ENCODE assay signal across 9 mouse cellular contexts in the genomic region with DNA sequence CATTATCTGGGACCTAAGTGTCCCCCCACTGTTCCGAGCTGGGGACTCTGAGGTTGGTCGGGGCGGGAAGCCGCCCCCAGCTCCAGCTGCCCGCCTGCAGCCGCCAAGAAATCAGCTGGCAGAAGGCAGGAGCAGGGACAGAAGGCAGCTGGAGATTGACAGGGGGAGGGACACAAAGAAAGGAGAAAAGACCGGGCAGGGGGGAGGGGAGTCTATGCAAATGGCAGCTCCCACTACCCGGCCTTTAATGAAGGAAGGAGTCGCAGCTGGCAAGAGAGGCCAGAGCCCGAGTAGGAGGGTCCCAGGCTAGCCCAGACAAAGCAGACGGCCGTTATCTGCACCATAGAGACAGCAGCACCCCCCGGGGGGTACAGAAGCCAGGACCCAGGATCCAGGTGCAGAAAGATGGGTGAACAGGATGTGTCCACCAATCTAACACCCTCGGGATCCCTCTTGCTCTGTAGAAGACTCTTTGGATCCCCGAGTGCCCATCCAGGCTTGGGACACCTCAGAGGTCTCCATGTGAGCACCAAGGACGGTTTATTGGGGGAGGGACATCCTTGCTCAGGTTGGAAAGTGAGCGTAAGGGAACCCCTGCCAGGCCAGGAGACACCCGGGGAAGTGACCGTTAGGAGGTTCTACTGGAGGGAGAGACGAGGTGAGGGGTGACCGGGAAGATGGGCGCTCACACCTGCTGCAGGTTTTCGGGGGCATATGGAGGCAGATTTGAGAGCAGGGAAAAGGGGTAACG. TPM values are rescaled to one million over a fixed set of nuclear protein-coding genes. Genes with fewer than 3 reads are reported as not detected.
DNase-seq lines count a peak whose midpoint lies in the region; ATAC-seq and TF ChIP-seq lines count a peak whose summit lies in the region.
"Had no signal": no experiment of that assay in that cellular context is flagged by ENCODE, and none has a peak within 500 bp of the region (broad histone marks: within the 10 kb centered on the region; RNA-seq: fewer than 3 reads in every experiment).

No protein-coding gene starts in this region.

- no peak for ATAC-seq in embryonic facial prominence, embryonic 15.5 days (ENCODE audit: insufficient number of reproducible peaks, low FRiP score, low TSS enrichment, low read depth)
- ATAC-seq in hindbrain, postnatal 0 days, result peak; percentile 18
- ATAC-seq in lung, embryonic 15.5 days (ENCODE audit: borderline replicate concordance, extremely low read depth, low FRiP score, low TSS enrichment), result peak; percentile 12; the same call in 1 of the 2 replicates

- peaks cover 36% of the 10 kb centered on the region for H3K27me3 ChIP-seq in embryonic facial prominence, embryonic 15.5 days
- H3K27me3 ChIP-seq in hindbrain, postnatal 0 days (ENCODE audit: insufficient read depth, low read length), result no peaks in the 10 kb centered on the region
- peaks cover 48% of the 10 kb centered on the region for H3K27me3 ChIP-seq in lung, embryonic 15.5 days

- peak overlapping the region; percentile 76 for H3K9ac ChIP-seq in embryonic facial prominence, embryonic 15.5 days
- peak overlapping the region; percentile 99 for H3K9ac ChIP-seq in hindbrain, postnatal 0 days (replicated peaks; ENCODE audit: low read length)
- peak overlapping the region; percentile 67 for H3K9ac ChIP-seq in lung, embryonic 15.5 days

- no peak overlapping the region for H3K27ac ChIP-seq in embryonic facial prominence, embryonic 15.5 days (replicated peaks)
- H3K27ac ChIP-seq in hindbrain, postnatal 0 days, result peak overlapping the region; percentile 98
- peak overlapping the region; percentile 60; the same call in 1 of the 2 replicates for H3K27ac ChIP-seq in lung, embryonic 15.5 days

- WGBS in embryonic facial prominence, embryonic 15.5 days, result 1% methylated on average over 24 of the region's 24 CpGs
- under 1% methylated on average over 24 of the region's 24 CpGs for WGBS in hindbrain, postnatal 0 days
- under 1% methylated on average over 24 of the region's 24 CpGs for WGBS in lung, embryonic 15.5 days

- H3K4me1 ChIP-seq in embryonic facial prominence, embryonic 15.5 days, result peaks cover 77% of the 10 kb centered on the region
- peaks cover 20% of the 10 kb centered on the region for H3K4me1 ChIP-seq in hindbrain, postnatal 0 days (ENCODE audit: insufficient read depth, low read length)
- peaks cover 72% of the 10 kb centered on the region for H3K4me1 ChIP-seq in lung, embryonic 15.5 days

- H3K9me3 ChIP-seq in embryonic facial prominence, embryonic 15.5 days (replicated peaks), result no peaks in the 10 kb centered on the region
- no peaks in the 10 kb centered on the region for H3K9me3 ChIP-seq in hindbrain, postnatal 0 days (ENCODE audit: low read length)
- H3K9me3 ChIP-seq in lung, embryonic 15.5 days, result no peaks in the 10 kb centered on the region; the same call in 1 of the 2 replicates

- H3K36me3 ChIP-seq in embryonic facial prominence, embryonic 15.5 days, result no peaks in the 10 kb centered on the region
- no peaks in the 10 kb centered on the region for H3K36me3 ChIP-seq in hindbrain, postnatal 0 days (ENCODE audit: insufficient read depth, low read length)
- H3K36me3 ChIP-seq in lung, embryonic 15.5 days, result no peaks in the 10 kb centered on the region

- TF ChIP-seq CTCF in hindbrain, postnatal 0 days (IDR thresholded peaks at IDR 0.05; ENCODE audit: low read depth), result no peak

- peak overlapping the region; percentile 99 for H3K4me2 ChIP-seq in embryonic facial prominence, embryonic 15.5 days (replicated peaks)
- peak overlapping the region; percentile 98 for H3K4me2 ChIP-seq in hindbrain, postnatal 0 days (ENCODE audit: low read depth, low read length)
- peak overlapping the region; percentile 99 for H3K4me2 ChIP-seq in lung, embryonic 15.5 days

- peak overlapping the region; percentile 80 for H3K4me3 ChIP-seq in embryonic facial prominence, embryonic 15.5 days (replicated peaks)
- peak overlapping the region; percentile 95 for H3K4me3 ChIP-seq in hindbrain, postnatal 0 days (ENCODE audit: low read length)
- peak overlapping the region; percentile 59 for H3K4me3 ChIP-seq in lung, embryonic 15.5 days

- peak; percentile 44 for DNase-seq in adrenal gland, adult 8-10 months
- DNase-seq in adrenal gland, adult 18-20 months (ENCODE audit: low spot score in 2 of 2), result no peak
- DNase-seq in CD4-positive helper T cell, adult 2 months (ENCODE audit: low read depth, low spot score), result peak; percentile 29
- DNase-seq in hindbrain, postnatal 0 days (ENCODE audit: low spot score), result peak; percentile 88
- DNase-seq in right cerebral cortex, adult 2 months (ENCODE audit: low spot score in 2 of 2), result peak; percentile 68 to 73
- DNase-seq in MN1 (ENCODE audit: low spot score), result no peak

RNA-seq across cellular contexts. Expression of gene Ptprs, which starts 1.3 kb away (rescaled TPM):
- total RNA-seq in adrenal gland, adult 8-10 months (2022), result 100 to 1,000 TPM; 253 to 392 (median 313) TPM
- total RNA-seq in adrenal gland, adult 18-20 months (2021), result 100 to 1,000 TPM; 130 to 188 TPM
- polyA plus RNA-seq in embryonic facial prominence, embryonic 15.5 days (2015; fragmentation: Nextera tagmentation; extraction: Ambion mirVana), result 116 and 118 TPM in 2 replicates
- total RNA-seq in hindbrain, postnatal 0 days (2014; rRNA removed), result 869 and 913 TPM in 2 replicates
- 196 and 198 TPM in 2 replicates for polyA plus RNA-seq in hindbrain, postnatal 0 days (2015; fragmentation: Nextera tagmentation; extraction: Ambion mirVana)
- 73.4 and 77.9 TPM in 2 replicates for polyA plus RNA-seq in lung, embryonic 15.5 days (2015; fragmentation: Nextera tagmentation; extraction: Ambion mirVana)

RNA-seq across cellular contexts. Expression of gene Znrf4, which starts 37.2 kb away (rescaled TPM):
- not detected for total RNA-seq in adrenal gland, adult 8-10 months (2022)
- total RNA-seq in adrenal gland, adult 18-20 months (2021), result not detected
- not detected in 2 replicates for polyA plus RNA-seq in embryonic facial prominence, embryonic 15.5 days (2015; fragmentation: Nextera tagmentation; extraction: Ambion mirVana)
- total RNA-seq in hindbrain, postnatal 0 days (2014; rRNA removed), result not detected in 2 replicates
- not detected in 2 replicates for polyA plus RNA-seq in hindbrain, postnatal 0 days (2015; fragmentation: Nextera tagmentation; extraction: Ambion mirVana)
- polyA plus RNA-seq in lung, embryonic 15.5 days (2015; fragmentation: Nextera tagmentation; extraction: Ambion mirVana), result not detected in 2 replicates
- total RNA-seq: layer of hippocampus, adult 8-10 months had no signal

Comparison
In these comparisons a context has a peak if more than half of its experiments do, and no peak if none do; other contexts are left out.
1. DNase-seq: peak in adrenal gland, adult 8-10 months (single experiment), CD4-positive helper T cell, adult 2 months (single experiment), hindbrain, postnatal 0 days (single experiment) and right cerebral cortex, adult 2 months (2 of 2); none in adrenal gland, adult 18-20 months (0 of 2) and MN1 (single experiment).
2. Peak in every context shown above with its lines, with median percentiles within 50 percentile points of each other: H3K4me2 ChIP-seq, H3K4me3 ChIP-seq and H3K9ac ChIP-seq.